Mouse (Mus musculus): ENCODE data around the gene Rnpepl1. TPM values are rescaled to one million over a fixed set of nuclear protein-coding genes. Genes with fewer than 3 reads are reported as not detected.

Rnpepl1 gene
- polyA plus RNA-seq (2012; rRNA removed) = 49.0 and 55.7 TPM in 2 replicates

GRCm38 (mm10) chr1:92910239-92910885 is at the start of gene Rnpepl1:
Gene Rnpepl1, plus strand, starts transcription at chr1:92910783.
- peak; percentile 85 for DNase-seq (ENCODE audit: low read depth)
- TF ChIP-seq POLR2A (IDR thresholded peaks at IDR 0.05; ENCODE audit: borderline replicate concordance, extremely low read depth, insufficient read depth, insufficient read length, poor library complexity, severe bottlenecking) (peak; percentile 70), CTCF (IDR thresholded peaks at IDR 0.05; ENCODE audit: borderline replicate concordance, extremely low read depth, insufficient read depth, insufficient read length) (peak; percentile 69)

- no peak for DNase-seq (ENCODE audit: low read depth)
- TF ChIP-seq POLR2A (IDR thresholded peaks at IDR 0.05; ENCODE audit: borderline replicate concordance, extremely low read depth, insufficient read depth, insufficient read length, poor library complexity, severe bottlenecking) (no peak), CTCF (IDR thresholded peaks at IDR 0.05; ENCODE audit: borderline replicate concordance, extremely low read depth, insufficient read depth, insufficient read length) (no peak)
Measured at GRCm38 (mm10) chr1:92861503-92861902, 49.1 kb upstream of the Rnpepl1 start.

GRCm38 (mm10) chr1:92863268-92863667 is 47.3 kb upstream of the Rnpepl1 start:
- no peak for TF ChIP-seq CTCF (IDR thresholded peaks at IDR 0.05; ENCODE audit: borderline replicate concordance, extremely low read depth, insufficient read depth, insufficient read length)
- no peak for TF ChIP-seq POLR2A (IDR thresholded peaks at IDR 0.05; ENCODE audit: borderline replicate concordance, extremely low read depth, insufficient read depth, insufficient read length, poor library complexity, severe bottlenecking)
- no peak for DNase-seq (ENCODE audit: low read depth)

GRCm38 (mm10) chr1:92866170-92866569 is 44.4 kb upstream of the Rnpepl1 start:
- DNase-seq (ENCODE audit: low read depth) = peak; percentile 40
- TF ChIP-seq CTCF (IDR thresholded peaks at IDR 0.05; ENCODE audit: borderline replicate concordance, extremely low read depth, insufficient read depth, insufficient read length) (no peak), POLR2A (IDR thresholded peaks at IDR 0.05; ENCODE audit: borderline replicate concordance, extremely low read depth, insufficient read depth, insufficient read length, poor library complexity, severe bottlenecking) (no peak)

GRCm38 (mm10) chr1:92869985-92870384 is 40.6 kb upstream of the Rnpepl1 start:
- no peak for DNase-seq (ENCODE audit: low read depth)
- no peak for TF ChIP-seq CTCF (IDR thresholded peaks at IDR 0.05; ENCODE audit: borderline replicate concordance, extremely low read depth, insufficient read depth, insufficient read length)
- no peak for TF ChIP-seq POLR2A (IDR thresholded peaks at IDR 0.05; ENCODE audit: borderline replicate concordance, extremely low read depth, insufficient read depth, insufficient read length, poor library complexity, severe bottlenecking)

- no peak for TF ChIP-seq CTCF (IDR thresholded peaks at IDR 0.05; ENCODE audit: borderline replicate concordance, extremely low read depth, insufficient read depth, insufficient read length)
- TF ChIP-seq POLR2A (IDR thresholded peaks at IDR 0.05; ENCODE audit: borderline replicate concordance, extremely low read depth, insufficient read depth, insufficient read length, poor library complexity, severe bottlenecking) = no peak
- no peak for DNase-seq (ENCODE audit: low read depth)
Measured at GRCm38 (mm10) chr1:92872666-92873065, 37.9 kb upstream of the Rnpepl1 start.

- no peak for DNase-seq (ENCODE audit: low read depth)
- TF ChIP-seq CTCF (IDR thresholded peaks at IDR 0.05; ENCODE audit: borderline replicate concordance, extremely low read depth, insufficient read depth, insufficient read length) = no peak
- TF ChIP-seq POLR2A (IDR thresholded peaks at IDR 0.05; ENCODE audit: borderline replicate concordance, extremely low read depth, insufficient read depth, insufficient read length, poor library complexity, severe bottlenecking) = no peak
Measured at GRCm38 (mm10) chr1:92874011-92874410, 36.6 kb upstream of the Rnpepl1 start.

GRCm38 (mm10) chr1:92875360-92876111 is 35.0 kb upstream of the Rnpepl1 start:
- TF ChIP-seq POLR2A (IDR thresholded peaks at IDR 0.05; ENCODE audit: borderline replicate concordance, extremely low read depth, insufficient read depth, insufficient read length, poor library complexity, severe bottlenecking) (no peak), CTCF (IDR thresholded peaks at IDR 0.05; ENCODE audit: borderline replicate concordance, extremely low read depth, insufficient read depth, insufficient read length) (no peak)
- DNase-seq (ENCODE audit: low read depth) = no peak

GRCm38 (mm10) chr1:92877431-92877978 is 33.1 kb upstream of the Rnpepl1 start:
- DNase-seq (ENCODE audit: low read depth) = no peak
- no peak for TF ChIP-seq POLR2A (IDR thresholded peaks at IDR 0.05; ENCODE audit: borderline replicate concordance, extremely low read depth, insufficient read depth, insufficient read length, poor library complexity, severe bottlenecking)
- TF ChIP-seq CTCF (IDR thresholded peaks at IDR 0.05; ENCODE audit: borderline replicate concordance, extremely low read depth, insufficient read depth, insufficient read length) = no peak

- DNase-seq (ENCODE audit: low read depth) = no peak
- TF ChIP-seq POLR2A (IDR thresholded peaks at IDR 0.05; ENCODE audit: borderline replicate concordance, extremely low read depth, insufficient read depth, insufficient read length, poor library complexity, severe bottlenecking) (no peak), CTCF (IDR thresholded peaks at IDR 0.05; ENCODE audit: borderline replicate concordance, extremely low read depth, insufficient read depth, insufficient read length) (no peak)
Measured at GRCm38 (mm10) chr1:92878066-92878741, 32.4 kb upstream of the Rnpepl1 start.

- TF ChIP-seq CTCF (IDR thresholded peaks at IDR 0.05; ENCODE audit: borderline replicate concordance, extremely low read depth, insufficient read depth, insufficient read length) = no peak
- no peak for TF ChIP-seq POLR2A (IDR thresholded peaks at IDR 0.05; ENCODE audit: borderline replicate concordance, extremely low read depth, insufficient read depth, insufficient read length, poor library complexity, severe bottlenecking)
- DNase-seq (ENCODE audit: low read depth) = peak; percentile 48
Measured at GRCm38 (mm10) chr1:92879266-92879665, 31.3 kb upstream of the Rnpepl1 start.
